Mouse (Mus musculus) cerebellum, postnatal 14 days (tissue): Measurements from ENCODE around the gene Zbtb20.

Source experiments
- DNase-seq, 2 experiments: peaks; one replicate each; pipeline ENCODE4 v3.0.0; 2021; ENCODE audit warnings: mixed read lengths in 2 of 2

The Zbtb20 gene

DNA sequence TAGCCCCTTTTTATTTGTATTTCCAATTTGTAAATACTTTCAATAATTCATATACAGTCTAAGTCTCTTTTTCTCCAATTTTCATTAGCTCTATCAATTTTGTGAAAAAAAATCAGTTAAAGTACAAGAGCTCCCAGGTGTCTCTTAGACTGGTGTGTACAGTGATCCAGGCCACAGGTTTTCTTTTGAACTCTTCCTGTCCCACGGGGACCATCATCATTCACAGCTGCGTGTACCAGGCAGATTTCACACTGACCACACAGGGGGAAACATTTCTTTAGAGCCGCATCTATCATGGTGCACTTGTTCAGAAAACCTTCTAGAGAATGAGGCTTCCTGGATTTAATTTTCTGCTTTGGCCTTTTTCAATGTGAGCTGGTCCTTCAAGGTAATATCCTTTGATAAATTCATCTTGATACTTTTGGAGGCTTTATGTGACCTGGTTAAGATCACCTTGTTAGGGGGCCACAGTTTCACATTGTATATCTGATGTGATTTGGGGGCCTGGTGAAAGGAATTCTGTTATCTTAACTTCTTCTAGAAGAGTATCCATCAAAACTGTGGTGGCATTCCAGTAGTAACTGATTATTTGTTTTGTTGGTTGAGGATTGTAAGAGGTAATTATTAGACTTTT lies 586.2 kb downstream of the Zbtb20 start:
- no peak for DNase-seq

DNA sequence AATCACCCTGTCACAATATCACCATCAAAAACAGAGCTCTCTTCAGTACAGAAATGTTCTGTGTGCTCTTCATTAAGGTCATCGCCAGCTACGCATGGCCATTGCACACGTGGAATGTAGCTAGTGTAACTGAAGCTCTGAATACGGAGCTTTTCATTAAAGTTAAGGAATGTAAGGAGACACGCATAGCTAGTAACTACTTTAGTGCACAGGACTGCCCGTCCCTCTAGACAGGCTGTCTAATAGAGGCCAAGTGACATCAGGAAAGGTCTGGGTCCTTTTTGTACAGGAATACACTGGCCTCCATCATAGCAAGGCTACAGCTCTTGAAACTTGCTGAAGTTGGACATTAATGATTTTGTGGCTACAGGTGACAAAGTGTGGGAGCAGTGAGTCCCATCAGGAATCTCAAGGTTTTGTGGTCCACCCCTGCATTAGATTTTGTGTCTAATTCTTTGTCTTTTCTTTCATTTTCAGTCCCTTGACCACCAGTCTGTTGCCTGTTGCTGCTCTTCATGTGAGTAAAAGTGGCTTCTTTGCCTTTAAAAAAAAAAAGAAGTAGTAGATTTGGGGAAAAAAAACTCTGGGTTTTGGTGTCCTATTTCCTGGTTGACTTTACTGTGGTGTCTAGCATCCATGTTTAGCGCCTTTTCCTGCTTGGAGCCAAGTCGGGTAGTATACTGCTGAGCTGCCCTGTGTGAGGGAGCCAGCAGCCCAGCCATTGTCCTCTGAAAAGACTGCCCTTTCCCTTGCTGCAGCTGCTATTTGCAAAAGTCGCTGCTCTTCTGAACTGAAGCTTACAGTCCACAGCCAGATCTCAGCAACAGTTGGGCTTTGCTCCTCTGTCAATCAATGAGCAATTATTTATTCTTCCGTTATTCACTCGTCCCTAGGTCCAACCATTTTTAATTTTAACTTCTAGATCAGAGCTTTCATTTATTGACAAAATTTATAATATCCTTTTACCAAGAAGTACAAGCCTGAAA lies 587.1 kb downstream of the Zbtb20 start:
- DNase-seq = peak; percentile 15 to 34

DNA sequence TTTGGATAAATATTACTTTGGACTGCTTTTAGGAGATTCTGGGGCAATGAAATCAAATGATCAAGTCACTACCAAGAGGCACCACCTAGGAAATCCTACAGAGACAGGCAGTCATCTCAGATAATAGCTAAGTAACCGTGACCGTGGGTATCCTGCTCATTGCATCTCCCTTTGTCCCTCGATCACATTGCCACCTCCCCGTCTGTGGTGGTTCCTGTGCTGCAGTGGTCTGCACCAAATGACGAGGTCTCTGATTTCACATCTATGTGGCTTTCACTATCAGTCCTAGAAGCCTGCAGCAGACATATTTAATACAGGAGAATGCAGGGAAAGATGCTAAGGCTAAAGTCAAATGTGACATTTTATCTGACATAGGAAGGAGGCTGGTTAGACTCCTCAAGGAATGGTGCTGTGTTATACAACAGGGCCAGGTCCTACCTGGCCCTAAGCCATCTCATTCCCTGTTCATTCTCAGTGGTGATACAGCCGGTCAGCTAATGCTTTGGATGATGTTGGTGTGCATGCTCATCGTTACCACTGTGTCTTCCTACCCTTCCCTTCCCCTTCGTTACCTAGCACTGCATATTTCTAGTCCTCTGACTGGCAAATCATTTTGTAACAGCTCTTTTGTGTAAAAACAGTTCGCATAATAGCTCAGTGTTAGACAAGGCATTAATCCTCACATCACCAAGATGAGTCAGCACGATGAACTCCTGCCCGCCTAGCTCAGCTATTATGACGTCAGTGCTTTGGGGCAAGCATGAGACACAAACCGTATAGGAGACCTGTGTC lies 588.2 kb downstream of the Zbtb20 start:
- DNase-seq = peak; percentile 52 to 62

DNA sequence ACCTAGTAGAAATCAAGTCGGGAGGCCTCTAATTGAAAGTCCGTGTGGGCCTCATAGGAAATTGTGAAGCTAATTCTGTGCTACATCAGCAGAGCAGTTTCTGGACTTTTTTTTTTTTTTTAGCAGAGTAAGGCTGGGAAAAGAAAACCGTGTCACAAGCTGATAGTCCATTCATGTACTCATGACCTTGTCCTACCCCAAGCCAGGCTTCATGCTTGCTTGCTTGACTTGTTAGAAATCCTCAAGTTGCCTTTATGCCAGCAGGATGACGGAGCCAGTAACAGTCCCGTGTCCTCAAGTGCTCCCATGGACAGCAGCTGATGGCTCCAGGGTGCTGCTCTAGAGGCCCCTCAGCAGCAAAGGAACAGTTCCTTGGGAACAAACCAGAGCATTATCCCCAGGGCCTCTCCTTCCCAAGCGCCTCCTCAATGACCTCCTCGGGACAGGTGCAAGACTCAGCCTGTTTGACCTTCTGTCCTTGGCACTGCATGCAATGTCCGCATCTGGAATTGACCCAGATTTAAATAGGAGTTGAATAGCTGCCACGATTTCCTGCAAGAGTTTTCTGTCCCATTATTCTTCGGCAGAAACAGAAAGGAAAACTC lies 588.9 kb downstream of the Zbtb20 start:
- DNase-seq = peak; percentile 59 to 61

DNA sequence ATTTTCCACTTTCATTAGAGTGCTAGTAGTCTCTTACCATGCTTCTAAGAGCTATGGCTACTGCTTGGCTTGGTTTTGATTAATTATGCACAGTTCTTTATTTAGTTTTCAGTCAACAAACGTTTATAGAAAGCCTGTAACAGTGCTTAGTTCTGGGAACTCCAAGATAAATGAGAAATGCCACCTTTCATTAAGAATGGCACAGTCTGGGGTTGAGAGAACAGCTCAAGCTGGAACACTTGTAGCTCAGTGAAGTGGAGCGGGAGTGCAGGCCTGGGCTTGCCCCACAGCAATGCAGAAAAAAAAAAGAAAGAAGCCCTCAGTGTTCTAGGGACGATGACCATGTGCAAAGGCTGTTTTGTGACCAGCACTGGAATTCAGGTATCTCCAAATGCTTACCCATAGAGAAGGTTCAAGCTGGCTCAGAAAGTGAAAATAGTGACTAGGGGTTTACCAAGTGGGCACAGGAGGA lies 589.7 kb downstream of the Zbtb20 start:
- peak in 1 of 2 experiments; percentile 20 for DNase-seq

DNA sequence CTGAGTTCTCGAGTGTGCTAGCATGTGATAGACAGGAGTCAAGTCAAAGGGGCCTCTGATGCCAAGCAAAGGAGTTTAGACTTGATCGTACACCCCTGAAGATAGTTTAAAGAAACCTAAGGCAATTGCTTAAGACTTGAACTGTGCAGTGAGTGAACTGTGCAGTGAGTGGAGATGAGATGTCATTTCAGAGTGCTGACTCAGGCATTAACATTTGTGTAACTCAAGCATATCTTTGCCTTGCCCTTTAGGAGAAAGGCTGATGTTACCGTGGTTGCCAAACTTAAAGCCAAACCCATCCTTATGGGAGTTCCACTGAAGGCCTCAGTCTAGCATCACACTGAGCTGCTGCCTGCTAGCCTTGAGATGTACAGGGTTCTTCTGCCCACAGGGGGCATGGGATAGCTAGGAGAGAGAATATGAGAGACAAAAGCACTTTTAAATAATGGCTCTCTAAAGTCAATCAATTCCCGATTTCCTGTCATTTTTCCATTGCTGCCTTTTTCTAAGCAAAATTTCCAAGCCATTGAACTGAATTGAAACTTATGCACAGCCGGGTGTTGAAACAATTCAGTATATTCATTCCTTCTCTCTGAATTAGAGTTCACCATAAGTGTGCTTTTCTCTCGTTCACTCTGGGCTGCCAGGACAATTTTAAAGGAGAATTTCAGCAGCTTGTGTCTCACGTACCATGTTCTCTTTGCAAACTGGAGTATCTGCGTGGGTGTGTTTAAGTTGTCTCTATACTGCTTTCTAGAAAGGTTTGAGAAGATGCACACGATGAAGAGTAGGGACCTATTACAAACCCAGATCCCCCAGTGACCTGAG lies 590.5 kb downstream of the Zbtb20 start:
- peak; percentile 19 to 36 for DNase-seq

DNA sequence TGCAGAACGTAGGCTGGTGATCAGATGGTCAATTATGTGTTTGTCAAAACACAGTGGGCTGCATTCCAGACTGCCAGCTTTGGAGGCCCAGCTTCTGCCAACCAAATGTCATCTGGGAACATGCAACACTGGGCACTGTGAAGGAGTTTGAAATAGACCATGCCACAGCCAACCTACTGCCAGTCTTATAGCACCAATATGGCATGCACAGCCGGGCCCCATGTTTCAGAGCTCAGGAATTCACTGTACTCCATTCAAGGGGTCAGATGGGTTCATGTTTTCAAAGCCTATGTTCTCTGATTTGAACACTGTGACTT lies 591.0 kb downstream of the Zbtb20 start:
- DNase-seq = peak; percentile 91 to 94

DNA sequence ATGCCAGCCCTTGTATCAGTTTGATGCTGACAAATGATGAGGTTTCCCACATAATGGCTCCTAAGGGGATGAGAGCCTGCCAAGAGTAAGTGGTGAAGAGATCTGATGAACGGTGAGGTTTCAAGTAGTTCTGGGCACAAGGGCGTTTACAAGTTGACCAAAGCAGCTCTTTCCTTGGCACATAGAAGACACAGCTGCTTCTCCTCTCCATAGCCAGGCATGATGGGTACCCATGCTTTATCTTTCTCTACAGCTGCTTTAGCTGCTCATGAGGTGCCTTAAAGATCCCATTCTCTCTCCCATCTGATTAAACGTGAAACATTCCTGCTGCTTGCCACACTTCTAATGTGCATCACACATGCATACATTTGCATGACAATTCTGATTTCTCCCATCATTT lies 595.4 kb downstream of the Zbtb20 start:
- no peak for DNase-seq

DNA sequence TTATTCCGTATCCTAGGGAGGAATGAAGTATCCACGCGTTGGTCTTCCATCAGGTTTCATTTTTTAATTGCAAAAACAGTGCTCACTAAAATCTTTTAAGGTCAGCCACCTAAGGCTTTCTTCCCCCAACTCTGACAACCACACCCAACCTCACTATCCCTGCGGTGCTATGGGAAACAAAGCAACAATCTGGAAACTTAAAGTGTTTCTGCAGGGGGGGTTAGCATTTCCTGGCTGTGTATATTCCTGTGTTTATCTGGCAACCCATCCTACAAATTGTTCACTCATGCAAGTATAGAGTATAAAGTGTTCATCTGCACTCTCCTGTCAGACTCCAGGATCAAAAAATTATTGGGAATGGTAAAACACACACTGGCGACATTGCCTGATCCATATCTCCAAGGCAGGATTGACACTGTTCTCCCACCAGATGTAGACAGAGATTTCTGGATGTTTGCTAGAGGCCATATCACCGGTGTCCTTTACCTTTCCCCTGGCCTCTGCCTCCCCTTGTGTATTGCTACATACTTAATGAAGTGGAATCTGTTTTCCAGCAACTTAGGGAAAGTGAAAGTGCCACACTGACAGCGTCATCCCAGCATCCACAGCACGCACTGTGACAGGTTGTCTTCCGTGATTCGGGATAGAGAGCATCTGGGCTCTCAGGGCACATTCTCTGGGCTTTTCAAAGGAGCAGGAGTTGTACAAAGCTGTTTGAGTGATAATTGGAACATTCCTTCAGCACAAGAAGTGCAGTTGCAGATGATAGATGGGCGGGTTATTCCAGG lies 599.5 kb downstream of the Zbtb20 start:
- no peak for DNase-seq

DNA sequence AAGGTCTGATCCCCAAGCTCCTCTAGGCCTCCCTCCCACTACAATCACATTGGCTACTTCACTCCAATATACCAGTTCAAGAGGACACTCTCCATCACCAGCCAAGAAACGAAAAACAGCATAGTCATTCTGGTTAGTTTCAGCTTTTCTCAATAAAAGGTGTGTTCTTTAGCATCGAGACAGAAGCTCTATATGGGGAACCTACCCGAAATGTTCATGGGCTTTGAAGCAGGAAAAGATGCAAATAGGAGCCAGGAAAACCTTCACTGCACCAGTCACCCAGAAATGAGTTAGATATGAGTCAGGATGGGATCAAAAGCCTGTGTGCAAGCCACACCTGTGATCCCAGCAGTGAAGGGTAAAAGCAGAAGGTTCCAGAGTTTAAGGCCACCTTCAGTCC lies 601.2 kb downstream of the Zbtb20 start:
- DNase-seq = no peak

DNA sequence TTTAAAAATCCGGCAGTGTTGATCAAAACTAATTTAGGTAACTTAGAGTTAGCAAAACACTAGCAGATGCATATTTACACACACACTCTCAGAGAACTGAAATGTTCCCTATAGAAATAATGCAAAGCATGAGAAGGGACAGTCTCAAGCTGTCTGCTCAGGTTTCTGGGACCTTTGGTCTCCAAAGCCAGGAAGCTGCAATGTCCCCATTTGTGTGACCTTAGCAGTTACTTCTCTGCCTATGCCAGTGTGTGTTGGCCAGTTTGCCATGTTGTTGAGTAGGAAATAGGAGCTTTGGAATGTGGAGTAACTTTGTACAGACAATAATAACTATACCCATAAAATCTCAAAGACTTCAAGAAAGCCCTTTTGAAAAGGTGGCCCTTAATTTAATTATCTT lies 602.7 kb downstream of the Zbtb20 start:
- no peak for DNase-seq

DNA sequence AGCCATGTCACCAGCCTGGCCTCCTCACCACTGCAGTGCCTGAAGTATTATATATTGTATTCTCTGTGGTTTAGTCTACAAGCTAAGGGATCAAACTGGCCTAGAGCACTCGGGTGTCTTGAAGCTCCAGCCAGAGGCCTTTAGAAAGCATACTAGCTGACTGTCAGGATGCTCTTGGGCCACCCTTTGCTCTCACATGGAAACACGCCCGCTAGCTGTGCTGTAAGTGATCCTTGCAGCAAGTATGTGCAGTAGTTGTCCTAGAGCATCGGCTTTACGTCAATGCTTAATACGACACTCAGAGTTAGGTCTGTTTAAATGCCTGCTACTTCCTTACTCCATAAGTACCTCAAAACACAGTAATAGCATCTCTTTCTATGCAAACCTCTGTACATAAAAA lies 604.9 kb downstream of the Zbtb20 start:
- DNase-seq = no peak

DNA sequence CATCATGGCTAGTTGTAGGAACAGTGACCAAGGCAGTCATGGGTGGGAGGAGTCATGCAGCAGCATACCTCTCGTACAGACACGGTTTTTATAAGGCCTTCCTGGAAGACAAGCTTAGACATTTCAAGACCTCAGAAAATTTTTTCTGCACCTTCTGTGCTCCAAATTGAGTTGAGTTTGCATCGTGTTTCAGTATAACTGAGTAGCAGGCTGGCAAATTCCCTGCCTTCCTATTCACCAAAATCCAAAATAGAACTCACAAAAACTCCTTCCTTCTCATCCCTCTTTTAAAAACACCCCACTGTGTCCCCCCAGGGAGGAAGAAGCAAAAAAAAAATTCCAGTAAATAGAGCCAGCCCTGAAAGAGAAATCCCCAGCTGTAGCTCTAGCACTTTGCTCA lies 606.4 kb downstream of the Zbtb20 start:
- no peak for DNase-seq

DNA sequence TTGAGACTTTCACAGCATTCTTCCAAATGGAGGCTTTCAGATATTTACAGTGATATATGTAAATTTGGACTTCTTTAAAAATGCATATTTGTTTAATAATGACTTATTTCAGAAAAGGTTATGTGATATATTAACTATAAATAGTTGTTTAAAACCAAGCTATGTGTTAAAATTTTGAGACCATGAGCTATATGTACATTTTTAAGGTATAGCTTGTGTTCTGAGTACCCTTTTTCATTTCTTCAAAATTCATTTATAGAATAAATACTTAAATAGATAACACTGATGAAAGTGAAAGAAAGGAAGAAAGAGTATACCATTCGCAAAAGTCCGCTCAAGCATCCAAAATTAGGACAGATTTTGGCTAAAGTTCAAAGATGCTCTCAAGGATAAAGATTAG lies 607.1 kb downstream of the Zbtb20 start:
- no peak for DNase-seq

DNA sequence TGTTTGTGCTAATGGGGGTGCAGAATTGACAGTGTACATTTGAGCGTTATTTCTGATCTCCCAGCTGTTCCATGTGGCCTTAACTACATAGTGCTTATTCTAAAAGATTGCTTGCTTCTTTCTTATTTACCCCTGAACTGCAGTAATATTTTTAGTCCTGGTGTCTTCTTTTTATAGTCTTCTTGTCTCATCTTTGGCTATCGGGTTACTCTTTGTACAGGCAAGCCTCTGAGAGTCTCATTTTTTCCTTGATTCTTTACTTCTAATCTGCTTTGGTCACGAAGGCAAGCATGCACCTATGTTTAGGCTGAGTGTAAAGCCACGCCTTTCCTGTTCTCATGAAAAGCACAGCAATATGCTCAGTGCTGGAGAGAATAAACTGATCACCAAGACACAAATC lies 608.7 kb downstream of the Zbtb20 start:
- no peak for DNase-seq

DNA sequence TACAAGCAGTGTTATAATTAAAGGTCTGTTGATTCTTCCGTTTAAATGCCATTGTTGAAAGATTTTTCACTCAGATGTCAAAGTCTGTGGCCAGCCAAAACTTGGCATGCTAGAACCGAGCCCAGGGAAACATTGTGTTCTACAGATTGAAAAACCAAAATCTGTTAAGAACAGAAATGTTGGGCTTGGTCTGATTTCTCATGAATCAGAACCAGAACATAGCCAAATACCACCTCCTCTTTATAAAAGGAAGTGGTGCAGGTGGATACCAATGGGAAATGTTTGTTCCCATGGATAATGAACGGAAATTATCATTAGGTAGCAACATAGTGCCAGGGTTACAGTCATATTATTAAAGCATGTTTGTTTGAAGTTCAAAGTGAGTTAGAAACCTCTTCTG lies 613.7 kb downstream of the Zbtb20 start:
- no peak for DNase-seq

DNA sequence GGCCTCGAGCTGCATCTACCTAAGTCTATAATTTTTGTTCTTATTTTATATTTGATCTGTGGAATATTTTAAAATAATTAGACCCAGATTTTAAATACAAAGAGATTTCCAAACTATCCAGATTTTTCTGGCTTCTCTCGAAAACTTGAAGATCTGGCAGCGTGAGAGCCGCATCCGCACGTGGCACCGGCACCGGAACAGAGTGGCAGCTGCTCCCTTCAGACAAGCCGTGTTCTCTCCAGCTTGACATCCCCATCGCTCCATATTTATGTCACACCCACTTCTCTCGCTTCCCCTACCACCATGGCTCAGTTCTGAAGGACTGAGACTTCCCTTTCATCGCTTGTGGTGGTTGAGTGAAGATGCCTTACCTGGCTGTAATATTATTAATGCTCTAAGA lies 614.3 kb downstream of the Zbtb20 start:
- peak; percentile 25 to 47 for DNase-seq

DNA sequence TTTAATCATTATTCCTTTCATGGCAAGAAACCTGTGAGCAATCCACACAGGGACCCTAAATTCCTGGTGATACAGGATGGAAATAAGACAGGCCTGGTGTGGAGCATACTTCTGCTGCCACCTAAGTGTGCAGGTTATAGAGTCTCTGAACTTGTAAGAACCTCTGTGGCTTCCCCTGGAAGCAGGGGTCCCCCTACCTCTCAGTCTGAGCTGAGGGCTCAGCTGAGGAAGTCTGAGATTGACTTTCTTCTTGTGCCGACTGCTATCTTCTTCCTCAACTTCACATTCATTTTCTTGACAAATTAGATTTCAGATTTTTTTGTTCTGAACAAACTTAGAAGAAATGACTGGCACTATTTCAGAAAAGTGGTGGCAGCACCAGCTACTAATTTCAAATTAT lies 617.2 kb downstream of the Zbtb20 start:
- no peak for DNase-seq

DNA sequence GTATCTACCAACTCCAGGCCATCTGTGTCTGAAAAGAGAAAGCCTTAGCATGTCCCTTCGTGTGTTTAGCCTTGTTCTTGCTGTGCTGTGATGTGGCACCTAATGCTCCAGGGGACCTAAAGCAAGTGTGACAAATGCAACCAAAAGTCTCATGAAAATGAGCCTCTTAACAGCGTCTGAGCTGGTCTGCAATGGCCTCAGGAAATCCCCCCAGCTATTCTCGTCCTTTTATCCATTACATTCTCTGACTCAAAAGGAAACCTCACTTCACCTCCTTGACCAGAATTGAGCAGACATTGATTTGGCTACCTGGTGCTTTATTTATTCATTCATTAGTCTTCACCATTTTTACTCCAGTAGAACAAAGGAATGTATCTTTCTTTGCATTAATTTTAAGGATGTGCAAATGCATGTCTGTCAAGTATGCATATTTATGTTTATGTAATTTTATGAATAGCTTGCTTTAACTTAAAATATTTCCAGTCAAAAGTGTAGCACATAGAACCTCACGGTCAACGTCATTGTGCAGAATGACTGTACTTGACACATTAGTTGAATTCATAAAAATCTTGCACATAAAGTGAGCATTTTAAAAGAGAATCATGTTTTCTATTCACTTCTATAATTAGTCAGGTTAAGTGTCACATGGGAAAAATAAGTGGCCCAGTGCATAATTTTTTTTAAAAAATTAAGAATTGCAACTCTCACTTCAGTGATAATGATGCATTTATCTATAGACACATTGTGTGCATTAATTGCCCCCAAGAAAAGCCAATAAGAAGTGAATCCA lies 618.1 kb downstream of the Zbtb20 start:
- DNase-seq = no peak

DNA sequence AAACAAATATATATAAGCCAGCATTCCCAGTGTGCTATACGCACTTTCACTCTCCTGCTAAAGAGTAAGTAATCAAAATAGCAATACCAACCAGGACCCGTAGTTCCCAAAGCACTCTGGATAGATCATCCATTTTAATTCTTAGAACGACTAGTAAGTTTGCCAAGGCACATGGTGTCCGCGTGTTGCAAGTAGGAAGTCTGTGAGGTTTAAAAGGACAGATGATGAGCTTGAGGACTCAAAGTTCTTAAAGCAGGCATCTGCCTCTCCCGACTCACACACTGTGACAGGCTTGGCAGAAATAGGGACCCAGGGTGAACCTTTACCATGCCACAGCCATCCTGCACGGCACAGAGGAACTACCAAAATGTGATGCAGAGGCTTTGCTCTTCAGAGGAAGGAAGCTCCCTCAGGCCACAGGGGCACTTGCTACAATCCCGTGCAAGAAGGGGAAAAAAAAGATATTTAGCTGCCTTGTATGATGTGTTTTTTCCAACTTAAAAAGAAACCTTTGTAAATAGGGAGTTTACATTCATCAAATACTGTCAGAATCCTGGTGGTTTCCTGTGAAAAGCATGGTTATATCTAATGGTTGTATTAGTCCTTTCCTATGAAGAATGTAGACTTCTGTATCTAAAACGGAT lies 619.6 kb downstream of the Zbtb20 start:
- no peak for DNase-seq
